Mouse (Mus musculus) limb, embryonic 10.5 days (tissue): Measurements from ENCODE around the gene Gm16181. TPM values are rescaled to one million over a fixed set of nuclear protein-coding genes. Genes with fewer than 3 reads are reported as not detected.
"Not testable (repeated sequence)": the region's sequence is repeated elsewhere in the genome, so short reads cannot be mapped to it uniquely, and the experiment has no call there.

Experiments
- DNase-seq: peaks from one replicate; pipeline ENCODE4 v3.0.0-alpha.2; 2017; ENCODE audit warnings: low spot score
- H3K27ac ChIP-seq: fragments of 300-500 bp; sonication (generic); 2 replicates; pipeline ENCODE4 v1.5.1; 2016; ENCODE audit warnings: mild to moderate bottlenecking
- H3K27me3 ChIP-seq: fragments of 300-500 bp; sonication (generic); 2 replicates; pipeline ENCODE4 v1.6.1; 2016; ENCODE audit warnings: low read depth, mild to moderate bottlenecking; ENCODE audit not compliant: poor library complexity, severe bottlenecking
- H3K36me3 ChIP-seq: fragments of 300-500 bp; sonication (generic); 2 replicates; pipeline ENCODE4 v1.6.1; 2016; ENCODE audit warnings: mild to moderate bottlenecking, moderate library complexity
- H3K4me1 ChIP-seq: fragments of 300-500 bp; sonication (generic); 2 replicates; pipeline ENCODE4 v1.6.1; 2016
- H3K4me3 ChIP-seq: fragments of 300-500 bp; sonication (generic); 2 replicates; pipeline ENCODE4 v1.5.1; 2016; ENCODE audit warnings: mild to moderate bottlenecking, moderate library complexity
- H3K9me3 ChIP-seq: fragments of 300-500 bp; sonication (generic); replicated peaks from 2 replicates; pipeline ENCODE4 v1.6.1; 2016; ENCODE audit warnings: mild to moderate bottlenecking
- WGBS: fragments of 180-500 bp; shearing (Covaris S2); methylation state at CpG from one replicate; pipeline ENCODE4 v1.1.7; 2016; 5-methylcytosine and 5-hydroxymethylcytosine counted together
- polyA plus RNA-seq: library from polyadenylated mRNA; unstranded; fragments of >200 nt; fragmentation: Nextera tagmentation; extraction: Ambion mirVana; gene quantifications from 2 replicates; pipeline ENCODE4 v1.2.1, GENCODE M21; 2016

Gm16181 gene
- polyA plus RNA-seq, 1 experiment from 2014 or later = 0.30 TPM

GRCm38 (mm10) chr17:35224641-35225040, 4.0 kb downstream of the Gm16181 start:
- H3K27me3 ChIP-seq = no peaks in the 10 kb centered on the region
- 97% methylated on average over 4 of the region's 4 CpGs for WGBS
- DNase-seq = no peak
- H3K27ac ChIP-seq = no peak overlapping the region
- H3K36me3 ChIP-seq = peaks cover 88% of the 10 kb centered on the region
- no peak overlapping the region for H3K4me3 ChIP-seq
- H3K4me1 ChIP-seq = 0 out of 2 replicates have a peak, but pooled peaks cover 5% of the 10 kb centered on the region
- H3K9me3 ChIP-seq = no peaks in the 10 kb centered on the region

- Histone ChIP-seq H3K4me3 (no peak overlapping the region), H3K9me3 (no peaks in the 10 kb centered on the region), H3K27ac (no peak overlapping the region), H3K27me3 (no peaks in the 10 kb centered on the region), H3K36me3 (peaks cover 88% of the 10 kb centered on the region), H3K4me1 (0 out of 2 replicates have a peak, but pooled peaks cover 2% of the 10 kb centered on the region)
- WGBS = 97% methylated on average over 5 of the region's 5 CpGs
- DNase-seq = no peak
Measured at GRCm38 (mm10) chr17:35225456-35225855, 4.8 kb downstream of the Gm16181 start.

DNA sequence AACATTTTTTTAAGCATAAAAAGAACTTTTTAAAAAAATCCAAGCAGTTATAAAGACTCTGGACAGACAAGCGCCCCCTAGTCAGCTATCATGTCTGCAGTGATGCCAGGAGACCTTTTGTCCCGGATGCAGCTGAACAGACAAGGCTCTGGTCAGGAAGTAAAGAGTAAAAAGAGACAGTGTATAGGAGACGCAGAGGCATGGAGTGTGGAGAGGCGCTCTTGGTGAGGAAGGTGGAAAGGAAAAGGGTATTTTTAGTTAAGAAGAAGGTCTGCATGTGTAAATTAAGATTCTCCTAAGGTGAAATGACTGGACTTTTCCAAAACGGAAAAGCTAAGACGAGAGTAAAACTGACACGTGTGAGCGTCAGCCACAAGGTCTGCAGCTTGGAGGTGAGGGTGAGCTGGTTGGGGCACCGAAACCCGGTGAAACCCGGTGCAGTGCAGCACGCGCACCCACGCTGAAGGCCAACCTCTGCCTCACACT, 6.0 kb downstream of the Gm16181 start:
- Histone ChIP-seq H3K4me3 (no peak overlapping the region), H3K4me1 (no peaks in the 10 kb centered on the region), H3K9me3 (no peaks in the 10 kb centered on the region), H3K36me3 (peaks cover 89% of the 10 kb centered on the region), H3K27ac (no peak overlapping the region), H3K27me3 (no peaks in the 10 kb centered on the region)
- WGBS = 88% methylated on average over 14 of the region's 14 CpGs
- DNase-seq = no peak

DNA sequence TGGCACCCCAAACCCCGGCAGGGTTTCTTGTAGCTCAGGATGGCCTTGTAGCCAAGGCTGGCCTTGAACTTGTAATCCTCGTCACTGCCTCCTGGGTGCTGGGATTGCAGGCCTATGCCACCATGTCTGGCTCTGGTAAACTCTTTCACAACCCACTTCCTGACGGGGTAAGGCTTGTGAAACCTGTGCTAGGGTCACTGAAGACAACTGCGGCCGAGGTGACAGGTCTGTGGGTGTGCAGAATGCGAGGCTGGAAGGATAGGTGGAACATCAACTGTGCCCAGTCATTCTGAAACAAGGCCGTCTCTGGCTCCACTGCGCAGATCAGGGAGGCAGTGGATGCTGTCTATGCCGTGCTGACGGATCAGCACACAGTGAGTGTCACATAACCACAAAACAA, 10.4 kb downstream of the Gm16181 start:
- Histone ChIP-seq H3K4me3 (no peak overlapping the region), H3K27ac (no peak overlapping the region), H3K9me3 (no peaks in the 10 kb centered on the region), H3K27me3 (no peaks in the 10 kb centered on the region), H3K36me3 (peaks cover 71% of the 10 kb centered on the region), H3K4me1 (peaks cover 24% of the 10 kb centered on the region)
- no peak for DNase-seq
- 95% methylated on average over 10 of the region's 10 CpGs for WGBS

GRCm38 (mm10) chr17:35232043-35232442, 11.4 kb downstream of the Gm16181 start:
- Histone ChIP-seq H3K27me3 (no peaks in the 10 kb centered on the region), H3K4me1 (peaks cover 31% of the 10 kb centered on the region), H3K27ac (no peak overlapping the region), H3K36me3 (peaks cover 61% of the 10 kb centered on the region), H3K9me3 (no peaks in the 10 kb centered on the region), H3K4me3 (no peak overlapping the region)
- 14% methylated on average over 12 of the region's 12 CpGs for WGBS
- DNase-seq = peak; percentile 93

GRCm38 (mm10) chr17:35232659-35233058, 12.0 kb downstream of the Gm16181 start:
- DNase-seq = no peak
- Histone ChIP-seq H3K4me3 (no peak overlapping the region), H3K27ac (no peak overlapping the region), H3K9me3 (no peaks in the 10 kb centered on the region), H3K36me3 (peaks cover 56% of the 10 kb centered on the region), H3K4me1 (peaks cover 31% of the 10 kb centered on the region), H3K27me3 (no peaks in the 10 kb centered on the region)
- 90% methylated on average over 5 of the region's 5 CpGs for WGBS

- Histone ChIP-seq H3K27ac (peak within 1 kb of the TSS; percentile 96), H3K4me1 (peaks cover 31% of the 10 kb centered on the region), H3K9me3 (no peaks in the 10 kb centered on the region), H3K27me3 (no peaks in the 10 kb centered on the region), H3K36me3 (peaks cover 52% of the 10 kb centered on the region), H3K4me3 (peak within 1 kb of the TSS; percentile 66)
- no peak for DNase-seq
- 88% methylated on average over 18 of the region's 18 CpGs for WGBS
Measured at GRCm38 (mm10) chr17:35233114-35233980, 12.7 kb downstream of the Gm16181 start, which contains the start of gene Atp6v1g2. TSS of gene Atp6v1g2 (plus strand) at chr17:35233660.

DNA sequence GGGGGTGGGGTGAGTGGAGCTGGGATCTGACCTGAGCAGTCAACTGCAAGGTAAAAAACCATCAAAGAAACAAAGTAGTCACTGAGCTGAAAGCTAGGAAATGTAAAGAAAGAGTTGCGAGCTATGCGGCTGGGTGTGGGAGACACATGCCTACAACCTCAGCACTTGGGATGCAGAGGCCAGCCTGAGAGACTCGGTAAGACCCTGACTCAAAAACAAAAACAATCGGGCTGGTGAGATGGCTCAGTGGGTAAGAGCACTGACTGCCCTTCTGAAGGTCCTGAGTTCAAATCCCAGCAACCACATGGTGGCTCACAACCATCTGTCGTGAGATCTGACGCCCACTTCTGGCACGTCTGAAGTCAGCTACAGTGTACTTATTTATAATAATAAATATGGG, 13.5 kb downstream of the Gm16181 start:
- not testable (repeated sequence) for DNase-seq, H3K9me3 ChIP-seq, H3K27me3 ChIP-seq
- WGBS = 94% methylated on average over 7 of the region's 7 CpGs
- peaks cover 31% of the 10 kb centered on the region for H3K4me1 ChIP-seq
- H3K27ac ChIP-seq = peak overlapping the region; percentile 96; the same call in 1 of the 2 replicates
- peaks cover 44% of the 10 kb centered on the region for H3K36me3 ChIP-seq
- H3K4me3 ChIP-seq = peak overlapping the region; percentile 66

GRCm38 (mm10) chr17:35234903-35235302, 14.3 kb downstream of the Gm16181 start:
- no peaks in the 10 kb centered on the region for H3K9me3 ChIP-seq
- H3K27me3 ChIP-seq = no peaks in the 10 kb centered on the region
- peak overlapping the region; percentile 66 for H3K4me3 ChIP-seq
- peak overlapping the region; percentile 96 for H3K27ac ChIP-seq
- 7% methylated on average over 31 of the region's 31 CpGs for WGBS
- H3K36me3 ChIP-seq = peaks cover 36% of the 10 kb centered on the region
- H3K4me1 ChIP-seq = peaks cover 31% of the 10 kb centered on the region
- peak; percentile 79 for DNase-seq

DNA sequence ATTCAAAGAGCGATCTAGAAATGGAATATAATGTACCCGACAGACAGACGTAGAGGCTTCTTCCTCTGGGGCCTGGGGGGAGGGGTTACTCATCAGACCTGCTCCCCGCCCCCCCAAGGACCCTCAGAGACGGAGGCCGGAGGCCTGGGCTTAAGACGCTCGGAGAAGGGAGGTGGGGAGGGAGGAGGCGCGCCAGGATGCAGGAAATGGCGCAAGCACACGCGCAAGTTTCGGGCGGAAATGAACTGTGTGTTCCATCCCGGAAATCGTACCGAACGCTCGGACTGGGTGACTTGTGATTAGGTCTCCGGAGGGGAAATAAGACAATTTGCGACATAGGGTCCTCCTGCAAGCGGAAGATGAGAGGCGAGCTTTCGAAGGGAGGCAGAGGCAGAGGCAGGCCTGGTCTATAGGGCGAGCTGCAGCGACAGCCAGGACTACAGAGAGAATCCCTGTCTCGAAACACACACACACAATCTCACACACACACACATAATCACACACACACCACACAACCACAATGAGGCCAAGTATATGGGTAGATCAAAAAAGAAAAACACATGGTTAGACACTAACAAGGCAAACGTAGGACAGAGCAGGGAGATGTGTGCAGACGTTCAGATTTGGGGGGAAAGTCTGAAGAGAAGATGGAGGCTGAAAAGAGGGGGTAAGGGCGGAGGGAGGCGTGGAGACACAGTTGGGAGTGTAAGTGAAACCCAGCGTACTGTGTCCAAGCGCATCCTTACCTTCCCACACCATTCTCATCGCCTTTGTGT, 15.2 kb downstream of the Gm16181 start, which contains the start of gene Nfkbil1:
Nfkbil1 (minus strand) TSS at position 179 of the 776 bp plus-strand sequence.
- under 1% methylated on average over 35 of the region's 35 CpGs for WGBS

GRCm38 (mm10) chr17:35236390-35236746, 15.7 kb downstream of the Gm16181 start:
- Histone ChIP-seq H3K9me3 (no peaks in the 10 kb centered on the region), H3K4me1 (peaks cover 42% of the 10 kb centered on the region), H3K27me3 (no peaks in the 10 kb centered on the region), H3K4me3 (peak overlapping the region; percentile 66), H3K36me3 (peaks cover 22% of the 10 kb centered on the region), H3K27ac (peak overlapping the region; percentile 96)
- DNase-seq = peak; percentile 99
- WGBS = 2% methylated on average over 18 of the region's 18 CpGs

More for the DNA sequence above, 15.2 kb downstream of the Gm16181 start, which contains the start of gene Nfkbil1:
- DNase-seq = peak; percentile 88
- no peaks in the 10 kb centered on the region for H3K9me3 ChIP-seq
- H3K36me3 ChIP-seq = peaks cover 27% of the 10 kb centered on the region
- peak within 1 kb of the TSS; percentile 66 for H3K4me3 ChIP-seq
- H3K4me1 ChIP-seq = peaks cover 39% of the 10 kb centered on the region
- no peaks in the 10 kb centered on the region for H3K27me3 ChIP-seq
- H3K27ac ChIP-seq = peak within 1 kb of the TSS; percentile 96

- peaks cover 21% of the 10 kb centered on the region for H3K36me3 ChIP-seq
- no peak for DNase-seq
- no peaks in the 10 kb centered on the region for H3K27me3 ChIP-seq
- H3K27ac ChIP-seq = no peak overlapping the region
- 70% methylated on average over 9 of the region's 9 CpGs for WGBS
- peak overlapping the region; percentile 66; the same call in 1 of the 2 replicates for H3K4me3 ChIP-seq
- H3K9me3 ChIP-seq = no peaks in the 10 kb centered on the region
- peaks cover 39% of the 10 kb centered on the region for H3K4me1 ChIP-seq
Measured at GRCm38 (mm10) chr17:35236996-35237395, 16.4 kb downstream of the Gm16181 start.
